Mouse (Mus musculus) liver, embryonic 15.5 days (tissue): Measurements from ENCODE around the gene Snapc3. TPM values are rescaled to one million over a fixed set of nuclear protein-coding genes. Genes with fewer than 3 reads are reported as not detected.
A peak's percentile ranks its signal among the peaks of the same experiment; 100 is the strongest.
"Not testable (repeated sequence)": the region's sequence is repeated elsewhere in the genome, so short reads cannot be mapped to it uniquely, and the experiment has no call there.

Experiments
- ATAC-seq: fragments of 200-750 bp; cut with Nextera tagmentation; 2 replicates; pipeline ENCODE4 v1.8.0; 2017; ENCODE audit warnings: moderate number of reproducible peaks, mild to moderate bottlenecking, moderate library complexity; ENCODE audit not compliant: insufficient read depth
- H3K27ac ChIP-seq: fragments of 300-500 bp; sonication (generic); replicated peaks from 2 replicates; pipeline ENCODE4 v1.5.1; 2015; ENCODE audit warnings: mild to moderate bottlenecking, inconsistent platforms
- H3K27me3 ChIP-seq: fragments of 300-500 bp; sonication (generic); 2 replicates; pipeline ENCODE4 v1.6.1; 2015; ENCODE audit warnings: mild to moderate bottlenecking, inconsistent platforms
- H3K36me3 ChIP-seq: fragments of 300-500 bp; sonication (generic); replicated peaks from 2 replicates; pipeline ENCODE4 v1.6.1; 2015; ENCODE audit warnings: moderate library complexity, mild to moderate bottlenecking, inconsistent platforms
- H3K4me1 ChIP-seq: fragments of 300-500 bp; sonication (generic); replicated peaks from 2 replicates; pipeline ENCODE4 v1.6.1; 2015; ENCODE audit warnings: inconsistent platforms
- H3K4me2 ChIP-seq: fragments of 300-500 bp; sonication (generic); 2 replicates; pipeline ENCODE4 v1.6.1; 2015; ENCODE audit warnings: moderate library complexity, mild to moderate bottlenecking, inconsistent platforms
- H3K4me3 ChIP-seq: fragments of 300-500 bp; sonication (generic); replicated peaks from 2 replicates; pipeline ENCODE4 v1.5.1; 2015; ENCODE audit warnings: mild to moderate bottlenecking, inconsistent platforms
- H3K9ac ChIP-seq: fragments of 300-500 bp; sonication (generic); 2 replicates; pipeline ENCODE4 v1.6.1; 2015; ENCODE audit warnings: moderate library complexity, mild to moderate bottlenecking, inconsistent platforms
- H3K9me3 ChIP-seq: fragments of 300-500 bp; sonication (generic); replicated peaks from 2 replicates; pipeline ENCODE4 v1.6.1; 2016; ENCODE audit warnings: inconsistent platforms
- WGBS: fragments of 180-500 bp; shearing (Covaris S2); methylation state at CpG from one replicate; pipeline ENCODE4 v1.1.7; 2015; ENCODE audit warnings: mixed read lengths; ENCODE audit not compliant: insufficient replicate concordance; 5-methylcytosine and 5-hydroxymethylcytosine counted together
- polyA plus RNA-seq: library from polyadenylated mRNA; unstranded; fragments of >200 nt; fragmentation: Nextera tagmentation; extraction: Ambion mirVana; gene quantifications from 2 replicates; pipeline ENCODE4 v1.2.1, GENCODE M21; 2015

Snapc3 gene
- polyA plus RNA-seq, 1 experiment from 2014 or later: 8.6 TPM

DNA sequence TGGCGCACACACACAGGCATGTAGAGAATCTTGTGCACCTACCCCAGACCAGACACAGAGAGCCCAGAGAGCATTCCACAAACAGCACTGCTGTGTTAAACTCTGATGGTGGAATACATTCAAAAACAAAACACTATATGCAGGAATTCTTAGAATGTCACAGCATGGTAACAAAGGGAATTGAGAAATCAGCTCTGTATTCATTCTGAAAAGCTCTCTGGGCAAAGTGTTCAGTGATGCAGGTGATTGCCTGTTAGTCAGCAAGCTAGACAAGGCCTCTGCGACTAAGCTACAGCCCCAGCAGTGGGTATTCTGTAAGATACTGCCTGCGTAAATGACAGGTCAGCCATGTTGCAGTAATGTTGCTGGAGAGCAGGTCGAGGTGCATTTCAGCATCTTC, 33.3 kb downstream of the Snapc3 start:
- Histone ChIP-seq H3K4me1 (no peaks in the 10 kb centered on the region), H3K36me3 (peaks cover 58% of the 10 kb centered on the region), H3K4me3 (no peak overlapping the region), H3K4me2 (no peak overlapping the region), H3K27me3 (no peaks in the 10 kb centered on the region), H3K27ac (no peak overlapping the region), H3K9me3 (no peaks in the 10 kb centered on the region), H3K9ac (no peak overlapping the region)
- no peak for ATAC-seq
- 88% methylated on average over 4 of the region's 4 CpGs for WGBS

GRCm38 (mm10) chr4:83460106-83460505, 42.6 kb downstream of the Snapc3 start:
- ATAC-seq: no peak
- peaks cover 76% of the 10 kb centered on the region for H3K36me3 ChIP-seq

DNA sequence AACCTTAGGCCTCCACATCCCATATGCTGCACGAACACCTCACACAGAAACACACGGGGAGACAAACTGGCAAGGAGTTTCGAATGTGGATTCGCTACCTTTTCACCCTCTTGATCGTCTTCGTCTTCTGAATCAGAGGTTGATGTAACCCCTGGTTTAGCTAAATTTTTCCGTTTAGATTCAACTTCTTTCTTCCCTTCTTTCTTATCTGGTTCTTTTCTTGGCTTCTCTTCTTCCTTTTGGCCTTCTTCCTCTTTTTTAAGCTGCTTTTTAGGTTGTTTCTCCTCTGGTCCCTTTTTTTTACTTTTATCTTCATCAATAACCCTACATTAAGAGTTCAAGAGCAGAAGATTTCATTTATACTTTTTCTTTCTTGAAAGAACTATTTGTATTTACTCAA, 47.3 kb downstream of the Snapc3 start:
- Histone ChIP-seq H3K9ac (no peak overlapping the region), H3K4me1 (no peaks in the 10 kb centered on the region), H3K4me2 (no peak overlapping the region), H3K4me3 (no peak overlapping the region), H3K27me3 (no peaks in the 10 kb centered on the region), H3K27ac (no peak overlapping the region), H3K9me3 (no peaks in the 10 kb centered on the region), H3K36me3 (peaks cover 74% of the 10 kb centered on the region)
- no peak for ATAC-seq
- 71% methylated on average over 7 of the region's 7 CpGs for WGBS

More at GRCm38 (mm10) chr4:83460106-83460505, 42.6 kb downstream of the Snapc3 start:
- H3K27ac ChIP-seq: no peak overlapping the region
- H3K9me3 ChIP-seq: no peaks in the 10 kb centered on the region
- WGBS: 86% methylated on average over 5 of the region's 5 CpGs
- H3K4me3 ChIP-seq: no peak overlapping the region
- H3K9ac ChIP-seq: no peak overlapping the region
- H3K4me1 ChIP-seq: no peaks in the 10 kb centered on the region
- no peaks in the 10 kb centered on the region for H3K27me3 ChIP-seq
- no peak overlapping the region for H3K4me2 ChIP-seq

DNA sequence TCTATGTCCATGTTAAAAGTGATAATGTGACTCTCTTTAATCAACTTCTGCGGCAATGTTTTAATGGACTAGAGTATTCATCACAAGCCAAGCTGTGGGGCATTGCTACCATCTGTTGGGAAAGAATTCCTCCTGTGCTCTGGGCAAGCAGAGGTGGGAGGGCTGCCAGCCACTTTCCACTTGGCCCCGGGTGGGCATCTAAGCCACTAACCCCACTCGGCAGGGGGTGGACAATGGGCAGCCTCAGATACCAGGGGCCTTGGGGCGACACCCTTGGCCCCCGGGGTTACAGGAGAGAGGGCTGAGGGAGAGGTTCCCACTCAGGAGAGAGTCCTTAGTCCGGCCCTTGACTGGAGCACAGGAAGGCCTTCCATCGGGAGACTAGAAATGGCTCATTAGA, 50.1 kb downstream of the Snapc3 start:
- Histone ChIP-seq H3K27ac (no peak overlapping the region), H3K36me3 (peaks cover 84% of the 10 kb centered on the region), H3K4me1 (no peaks in the 10 kb centered on the region), H3K4me3 (no peak overlapping the region), H3K9me3 (no peaks in the 10 kb centered on the region), H3K27me3 (no peaks in the 10 kb centered on the region), H3K4me2 (no peak overlapping the region), H3K9ac (no peak overlapping the region)
- 80% methylated on average over 7 of the region's 7 CpGs for WGBS
- ATAC-seq: no peak

DNA sequence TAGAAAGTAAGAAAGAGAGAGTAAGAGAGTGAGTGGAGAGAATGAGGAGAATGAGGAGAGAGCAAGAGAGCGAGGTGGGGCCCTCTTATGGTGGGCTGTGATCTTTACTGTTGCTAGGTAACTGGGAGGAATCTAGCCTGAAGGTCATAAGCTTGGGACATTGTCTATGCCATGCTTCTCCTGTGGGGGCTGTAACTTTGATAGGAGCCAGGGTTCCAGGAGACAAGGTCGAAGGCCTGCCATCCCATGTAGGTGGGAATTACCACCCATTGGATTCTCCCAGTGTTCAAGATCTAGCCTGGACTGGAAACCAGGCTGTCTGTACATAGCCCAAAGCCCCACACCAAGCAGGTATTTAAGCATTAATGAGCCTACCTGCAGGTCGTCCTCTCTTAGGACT, 50.7 kb downstream of the Snapc3 start:
- no peak for ATAC-seq
- Histone ChIP-seq H3K9ac (no peak overlapping the region), H3K4me2 (no peak overlapping the region), H3K4me3 (no peak overlapping the region), H3K27me3 (no peaks in the 10 kb centered on the region), H3K4me1 (no peaks in the 10 kb centered on the region), H3K9me3 (no peaks in the 10 kb centered on the region), H3K36me3 (peaks cover 83% of the 10 kb centered on the region), H3K27ac (no peak overlapping the region)
- 80% methylated on average over 3 of the region's 3 CpGs for WGBS

DNA sequence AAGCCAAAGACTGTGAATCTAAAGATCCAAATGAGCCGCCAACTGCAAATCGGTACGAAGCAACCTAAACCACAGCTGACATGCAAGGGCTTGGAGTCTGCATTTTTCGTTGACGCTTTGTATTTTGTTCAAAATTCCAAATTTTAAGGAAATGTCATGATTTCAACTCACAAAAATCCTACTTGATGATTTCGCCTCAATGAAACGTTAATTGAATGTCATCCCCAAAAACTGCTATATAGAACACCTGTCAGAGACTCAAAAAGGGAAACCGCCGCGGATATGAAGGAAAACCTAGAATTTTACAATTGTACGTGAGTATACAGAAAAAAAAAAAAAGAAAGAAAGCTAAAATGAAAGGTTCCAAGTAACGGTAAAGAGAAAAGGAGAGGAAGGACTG, 67.7 kb downstream of the Snapc3 start:
- WGBS: 29% methylated on average over 12 of the region's 12 CpGs
- Histone ChIP-seq H3K9ac (peak overlapping the region; percentile 92), H3K27ac (peak overlapping the region; percentile 96), H3K4me1 (peaks cover 28% of the 10 kb centered on the region), H3K4me2 (peak overlapping the region; percentile 84), H3K36me3 (peaks cover 32% of the 10 kb centered on the region), H3K27me3 (no peaks in the 10 kb centered on the region), H3K9me3 (no peaks in the 10 kb centered on the region), H3K4me3 (peak overlapping the region; percentile 98)
- ATAC-seq: no peak

- H3K27ac ChIP-seq: peak overlapping the region; percentile 96
- H3K27me3 ChIP-seq: no peaks in the 10 kb centered on the region
- peak overlapping the region; percentile 92 for H3K9ac ChIP-seq
- ATAC-seq: peak; percentile 82
- peaks cover 28% of the 10 kb centered on the region for H3K4me1 ChIP-seq
- H3K4me3 ChIP-seq: peak overlapping the region; percentile 98
- under 1% methylated on average over 39 of the region's 40 CpGs for WGBS
- no peaks in the 10 kb centered on the region for H3K9me3 ChIP-seq
- peaks cover 30% of the 10 kb centered on the region for H3K36me3 ChIP-seq
- peak overlapping the region; percentile 84 for H3K4me2 ChIP-seq
Measured at GRCm38 (mm10) chr4:83485735-83486116, 68.2 kb downstream of the Snapc3 start.

GRCm38 (mm10) chr4:83486117-83486901, 68.8 kb downstream of the Snapc3 start, which contains the start of gene Psip1:
Gene Psip1, minus strand, starts transcription at chr4:83486459.
- peak; percentile 85 for ATAC-seq
- WGBS: under 1% methylated on average over 60 of the region's 86 CpGs
- Histone ChIP-seq H3K4me2 (peak within 1 kb of the TSS; percentile 84), H3K36me3 (peaks cover 24% of the 10 kb centered on the region), H3K4me3 (peak within 1 kb of the TSS; percentile 98), H3K4me1 (peaks cover 28% of the 10 kb centered on the region), H3K27me3 (no peaks in the 10 kb centered on the region), H3K9me3 (no peaks in the 10 kb centered on the region), H3K9ac (peak within 1 kb of the TSS; percentile 92), H3K27ac (peak within 1 kb of the TSS; percentile 96)

- Histone ChIP-seq H3K4me2 (no peak overlapping the region), H3K36me3 (peaks cover 6% of the 10 kb centered on the region; the same call in 1 of the 2 replicates), H3K4me1 (peaks cover 23% of the 10 kb centered on the region), H3K9me3 (no peaks in the 10 kb centered on the region), H3K9ac (no peak overlapping the region), H3K4me3 (no peak overlapping the region), H3K27ac (no peak overlapping the region), H3K27me3 (no peaks in the 10 kb centered on the region)
- 54% methylated on average over 5 of the region's 5 CpGs for WGBS
- no peak for ATAC-seq
Measured at GRCm38 (mm10) chr4:83489121-83489520, 71.6 kb downstream of the Snapc3 start.

DNA sequence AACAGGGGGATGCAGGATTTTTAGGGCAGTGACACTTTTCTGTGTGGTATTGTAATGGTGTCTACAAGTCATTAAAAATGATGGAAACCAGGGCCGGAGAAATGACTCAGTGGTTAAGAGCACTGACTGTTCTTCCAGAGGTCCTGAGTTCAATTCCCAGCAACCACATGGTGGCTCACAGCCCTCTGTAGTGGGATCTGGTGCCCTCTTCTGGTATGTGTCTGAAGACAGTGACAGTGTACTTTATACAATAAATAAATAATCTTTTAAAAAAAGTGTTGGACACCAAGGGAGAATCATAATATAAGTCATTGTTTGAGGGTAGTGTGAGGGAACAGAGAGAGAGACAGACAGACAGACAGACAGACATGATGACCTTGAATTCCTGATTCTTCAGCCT, 75.6 kb downstream of the Snapc3 start:
- H3K9ac ChIP-seq: no peak overlapping the region
- no peaks in the 10 kb centered on the region for H3K36me3 ChIP-seq
- H3K4me1 ChIP-seq: no peaks in the 10 kb centered on the region
- no peak for ATAC-seq
- 59% methylated on average over 1 of the region's 1 CpGs for WGBS
- no peak overlapping the region for H3K27ac ChIP-seq
- no peaks in the 10 kb centered on the region for H3K27me3 ChIP-seq
- no peaks in the 10 kb centered on the region for H3K9me3 ChIP-seq
- H3K4me2 ChIP-seq: no peak overlapping the region
- no peak overlapping the region for H3K4me3 ChIP-seq

- H3K27me3 ChIP-seq, H3K27ac ChIP-seq, H3K4me3 ChIP-seq, H3K9ac ChIP-seq, H3K4me1 ChIP-seq, H3K9me3 ChIP-seq, H3K4me2 ChIP-seq, H3K36me3 ChIP-seq, ATAC-seq: not testable (repeated sequence)
- 70% methylated on average over 5 of the region's 5 CpGs for WGBS
Measured at GRCm38 (mm10) chr4:83497013-83497412, 79.5 kb downstream of the Snapc3 start.
